Mouse (Mus musculus) erythroblast, embryonic 14.5 days (primary cell): Measurements from ENCODE around the gene Ms4a2.

ENCODE experiments used
- GATA1 ChIP-seq: IDR thresholded peaks from 2 replicates; pipeline ENCODE4 v1.6.1; 2012; ENCODE audit warnings: low read length, inconsistent platforms, mixed read lengths
- TAL1 ChIP-seq: IDR thresholded peaks from 3 replicates; pipeline ENCODE4 v1.6.1; 2012; ENCODE audit warnings: low read length, inconsistent platforms, mixed read lengths

- TF ChIP-seq GATA1 (no peak), TAL1 (no peak)
These were observed 34.3 kb downstream of the Ms4a2 start for GRCm38 (mm10) chr19:11589205-11589604.
